Mouse (Mus musculus) adrenal gland, adult 8-10 months (tissue): ENCODE data around the gene Hcfc1r1. TPM values are rescaled to one million over a fixed set of nuclear protein-coding genes. Genes with fewer than 3 reads are reported as not detected.

Source experiments
- DNase-seq: peaks from one replicate; pipeline ENCODE4 v3.0.0; 2022
- total RNA-seq, 4 experiments: library from RNA; stranded (reverse); gene quantifications; 2 replicates each; pipeline ENCODE4 v1.2.4; 2022

The Hcfc1r1 gene
- total RNA-seq = 100 to 1,000 TPM; 136 to 169 (median 147) TPM

GRCm38 (mm10) chr17:23673424-23674073 is at the start of gene Hcfc1r1, which contains the start of gene Thoc6:
Hcfc1r1 (plus strand) TSS chr17:23673596.
Thoc6 (minus strand) TSS chr17:23673882.
- DNase-seq = peak; percentile 93

DNA sequence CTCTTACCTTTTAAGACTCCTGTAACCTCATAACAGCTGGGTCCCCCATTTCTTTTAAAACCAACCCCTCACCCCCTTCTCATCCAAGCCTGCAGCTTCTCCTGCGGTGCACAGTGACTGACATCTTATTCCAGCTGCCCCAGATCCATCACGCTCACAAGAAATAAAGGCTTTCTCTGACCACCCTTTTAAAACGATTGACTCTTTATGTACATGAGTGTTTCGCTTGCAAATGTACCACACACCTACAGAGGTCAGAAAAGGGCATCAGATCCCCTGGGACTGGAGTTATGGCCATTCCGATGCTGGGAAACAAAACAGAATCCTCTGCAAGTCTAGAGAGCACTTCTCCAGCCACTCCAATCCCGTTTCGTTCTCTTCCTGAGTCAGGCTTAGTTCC is 45.6 kb upstream of the Hcfc1r1 start:
- no peak for DNase-seq

DNA sequence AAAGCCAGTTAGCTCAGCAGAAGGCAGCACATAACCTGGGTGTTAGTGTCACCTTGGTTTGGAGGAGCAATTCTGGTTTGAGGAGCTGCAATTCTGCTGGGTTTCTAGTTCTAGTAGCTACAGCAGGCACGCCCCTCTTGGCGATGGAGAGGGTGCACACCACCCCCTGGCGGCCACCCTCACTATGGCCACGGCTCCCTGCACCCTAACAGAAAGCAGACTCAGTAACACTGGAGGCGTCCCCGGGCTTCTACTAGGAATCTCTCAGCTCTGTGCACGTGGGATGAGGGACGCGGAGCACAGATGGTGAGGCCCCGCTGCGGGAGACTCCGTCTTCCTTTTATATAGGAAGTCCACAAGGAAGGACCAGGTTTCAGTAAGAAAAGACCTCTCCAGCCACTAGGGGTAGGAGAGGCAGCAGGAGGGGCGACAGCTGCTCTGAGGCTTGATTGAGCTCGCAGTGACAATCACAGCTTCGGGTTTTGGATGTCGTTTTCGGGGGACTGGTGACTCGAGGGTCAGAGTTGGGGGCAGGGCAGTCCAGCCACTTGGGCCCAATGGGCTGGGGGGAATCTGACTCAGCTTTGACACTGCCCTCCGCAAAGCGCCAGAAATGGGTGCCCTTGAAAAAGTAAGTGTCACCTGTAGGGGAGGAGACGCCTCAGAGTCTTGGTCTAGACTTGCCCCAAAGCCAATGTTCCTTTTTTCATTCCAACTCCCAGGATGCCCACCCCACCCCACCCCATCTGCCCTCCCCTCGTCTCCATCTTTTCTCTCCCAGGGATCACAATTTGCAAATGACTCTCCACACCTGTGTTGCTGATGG is 43.0 kb upstream of the Hcfc1r1 start:
- peak; percentile 54 for DNase-seq

- no peak for DNase-seq
Measured at GRCm38 (mm10) chr17:23631241-23631640, 42.2 kb upstream of the Hcfc1r1 start.

GRCm38 (mm10) chr17:23644613-23645495 is 28.5 kb upstream of the Hcfc1r1 start, which contains the start of gene Mmp25:
Mmp25 (minus strand) TSS chr17:23645277.
- no peak for DNase-seq

GRCm38 (mm10) chr17:23645894-23646293 is 27.5 kb upstream of the Hcfc1r1 start:
- DNase-seq = no peak

DNA sequence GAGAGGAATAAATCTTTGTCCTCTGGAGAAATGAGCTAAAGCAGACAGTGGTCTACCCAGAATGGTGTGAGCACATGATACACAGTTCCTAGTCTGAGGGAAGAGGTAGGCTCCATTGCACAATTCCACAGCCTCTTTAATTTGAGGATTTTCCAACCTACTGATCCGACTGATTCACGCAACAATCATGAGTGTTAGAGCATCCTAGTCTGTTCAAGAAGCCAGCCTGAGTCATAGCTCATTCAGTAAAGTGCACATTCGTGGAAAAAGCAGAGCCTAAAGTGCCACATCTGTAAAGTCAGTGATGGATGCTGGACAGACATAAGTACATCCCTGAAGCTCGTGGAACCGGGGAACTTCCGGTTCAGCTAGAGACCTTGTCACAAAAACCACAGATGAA is 22.0 kb upstream of the Hcfc1r1 start:
- no peak for DNase-seq

- no peak for DNase-seq
Measured at GRCm38 (mm10) chr17:23653324-23653723, 20.1 kb upstream of the Hcfc1r1 start.

GRCm38 (mm10) chr17:23654001-23654400 is 19.4 kb upstream of the Hcfc1r1 start:
- no peak for DNase-seq

GRCm38 (mm10) chr17:23654410-23654809 is 19.0 kb upstream of the Hcfc1r1 start:
- DNase-seq = no peak

GRCm38 (mm10) chr17:23658450-23658849 is 14.9 kb upstream of the Hcfc1r1 start:
- no peak for DNase-seq

- DNase-seq = no peak
Measured at GRCm38 (mm10) chr17:23660117-23660875, 13.1 kb upstream of the Hcfc1r1 start, which contains the start of gene Bicdl2. Bicdl2 (plus strand) TSS chr17:23660506.

DNA sequence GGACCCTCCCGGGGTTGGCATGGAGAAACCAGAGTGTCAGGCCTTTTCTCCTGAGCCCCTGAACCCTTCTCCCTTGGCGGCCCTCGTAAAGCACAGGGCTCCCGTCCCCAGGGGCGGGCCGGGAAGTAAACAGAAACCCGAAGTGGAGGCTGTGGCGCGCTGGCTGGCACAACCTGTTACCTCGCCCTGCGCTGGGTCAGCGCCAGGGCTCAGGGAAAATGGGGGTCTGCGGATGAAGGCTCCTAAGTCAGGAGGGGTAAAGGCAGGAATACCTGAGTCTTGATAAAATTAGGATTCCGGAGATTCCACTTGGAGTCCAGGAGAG is 12.6 kb upstream of the Hcfc1r1 start:
- DNase-seq = no peak

DNA sequence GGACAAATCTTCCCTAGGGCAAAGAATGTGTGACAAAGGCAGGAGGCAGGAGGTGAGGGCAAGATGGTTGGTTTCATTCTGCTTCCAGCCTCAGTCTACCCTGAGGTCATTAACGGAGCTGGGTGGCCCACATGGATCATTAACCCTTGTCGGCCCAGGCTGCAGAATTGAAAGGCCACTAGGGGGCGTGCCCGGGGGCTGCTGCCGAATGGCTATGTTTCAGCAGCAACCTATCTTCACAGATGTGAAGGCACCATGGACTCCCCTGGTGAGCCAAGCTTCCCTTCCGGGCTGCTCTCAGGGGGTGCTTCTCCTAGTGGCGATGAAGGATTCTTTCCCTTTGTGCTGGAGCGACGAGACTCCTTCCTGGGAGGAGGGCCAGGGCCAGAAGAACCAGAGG is 11.9 kb upstream of the Hcfc1r1 start:
- DNase-seq = no peak

GRCm38 (mm10) chr17:23664556-23665021 is 8.8 kb upstream of the Hcfc1r1 start:
- DNase-seq = no peak

- DNase-seq = no peak
Measured at GRCm38 (mm10) chr17:23665511-23665910, 7.9 kb upstream of the Hcfc1r1 start.

DNA sequence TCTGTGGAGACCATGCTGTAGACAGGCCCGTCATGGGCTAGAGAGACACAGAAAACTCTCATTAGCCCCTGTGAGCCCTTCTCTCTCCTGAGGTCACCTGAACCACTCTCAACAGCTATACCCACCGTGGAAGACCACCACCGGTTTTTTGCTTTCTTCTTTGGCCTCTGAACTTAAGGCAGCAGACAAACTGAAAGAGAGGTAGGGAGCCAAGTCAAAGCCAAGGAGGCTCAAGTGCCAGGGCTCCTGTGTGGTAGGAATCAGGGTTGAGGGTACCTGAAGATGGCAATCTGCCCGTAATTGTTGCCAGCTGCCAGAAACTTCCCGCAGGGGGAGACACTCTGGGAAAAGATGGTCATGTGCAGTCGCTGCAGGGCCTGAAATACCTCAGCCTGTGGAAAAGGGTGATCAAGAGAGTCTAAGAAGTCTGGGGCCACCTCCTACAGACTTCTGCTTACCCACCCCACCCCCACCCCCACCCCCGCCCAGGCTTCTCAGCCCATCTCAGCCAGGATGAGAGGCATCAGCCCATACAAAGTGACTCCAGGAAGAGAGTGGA is 2.8 kb upstream of the Hcfc1r1 start:
- no peak for DNase-seq

DNA sequence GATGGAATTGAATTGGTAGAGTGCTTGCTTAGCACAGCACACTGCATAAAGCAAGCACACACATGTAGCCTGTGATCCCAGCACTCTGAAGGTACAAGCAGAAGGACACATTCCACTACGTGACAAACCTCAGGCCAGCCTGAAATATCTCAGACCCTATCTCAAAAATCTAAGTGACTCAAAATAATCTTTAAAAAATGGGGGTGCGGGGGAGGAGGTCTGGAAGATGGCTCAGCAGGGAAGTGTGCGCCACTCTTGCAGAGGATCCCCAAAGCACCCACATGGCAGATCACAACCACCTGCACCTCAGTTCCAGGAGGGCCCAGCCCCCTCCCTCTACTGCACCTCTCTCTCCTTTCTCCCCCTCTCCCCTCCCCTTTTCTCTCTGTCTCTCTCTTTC is 1.9 kb upstream of the Hcfc1r1 start:
- DNase-seq = no peak

- DNase-seq = no peak
Measured at GRCm38 (mm10) chr17:23672761-23673160, 635 bp upstream of the Hcfc1r1 start.

DNA sequence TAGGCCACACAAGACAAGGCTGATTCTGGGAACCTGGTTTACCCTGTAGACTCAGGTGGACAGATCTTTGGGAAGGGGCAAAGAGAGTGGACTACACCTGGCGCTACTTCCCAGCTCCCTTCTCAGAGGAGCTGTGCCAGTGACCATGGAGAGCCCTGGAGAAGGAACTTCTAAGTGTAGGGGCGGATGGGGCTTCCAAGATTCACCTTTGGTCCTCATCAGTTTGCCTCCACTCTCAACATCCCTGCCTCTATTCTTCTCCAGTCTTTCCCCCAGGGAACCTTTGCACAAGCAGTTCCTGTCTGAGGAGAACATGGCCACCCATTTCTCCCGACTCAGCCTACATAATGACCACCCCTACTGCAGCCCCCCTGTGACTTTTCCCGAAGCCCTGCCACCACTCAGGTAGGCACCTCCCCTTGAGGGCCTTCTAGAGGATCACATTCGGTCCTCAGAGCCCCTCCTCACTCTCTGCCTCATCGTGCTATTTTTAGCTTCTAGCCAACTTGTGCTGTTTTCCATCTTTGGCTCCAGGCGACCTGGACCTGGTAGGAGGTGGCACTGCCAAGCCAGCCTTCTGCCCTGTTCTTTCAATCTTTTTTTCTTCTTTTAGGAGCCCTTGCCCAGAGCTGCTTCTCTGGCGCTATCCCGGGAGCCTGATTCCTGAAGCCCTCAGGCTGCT is 1.0 kb downstream of the Hcfc1r1 start:
- DNase-seq = no peak

DNA sequence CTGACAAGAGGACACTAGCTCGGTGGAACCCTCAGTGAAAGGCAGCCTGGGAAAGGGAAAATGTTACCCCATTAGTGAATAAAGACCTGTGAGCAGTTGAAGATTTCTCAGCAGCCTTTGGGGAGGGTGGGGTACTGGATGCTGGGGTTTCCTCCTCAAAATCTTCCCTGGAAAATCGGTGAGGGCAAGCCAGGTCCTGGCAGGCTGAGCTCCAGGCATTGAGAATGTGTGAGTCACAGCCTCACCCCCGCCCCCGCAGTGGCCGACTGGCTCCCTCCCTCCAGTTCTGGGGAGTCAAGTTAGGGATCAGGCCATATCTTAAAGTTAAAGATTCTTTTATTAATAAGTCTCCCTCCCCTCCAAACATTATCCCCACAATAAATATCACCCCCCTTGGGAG is 1.7 kb downstream of the Hcfc1r1 start:
- peak; percentile 78 for DNase-seq
